Mouse (Mus musculus): ENCODE results near the gene Rora. TPM values are rescaled to one million over a fixed set of nuclear protein-coding genes. Genes with fewer than 3 reads are reported as not detected.

Gene Rora
- total RNA-seq, 2 experiments from 2014 or later = 43.6 to 48.9 TPM

GRCm38 (mm10) chr9:68989885-68990449 is 336.4 kb downstream of the Rora start:
- DNase-seq (ENCODE audit: low spot score in 2 of 2) = no peak

GRCm38 (mm10) chr9:68993881-68994280 is 340.3 kb downstream of the Rora start:
- no peak for DNase-seq (ENCODE audit: low spot score in 2 of 2)

- no peak for DNase-seq (ENCODE audit: low spot score in 2 of 2)
These were observed 345.4 kb downstream of the Rora start for GRCm38 (mm10) chr9:68998961-68999360.

DNA sequence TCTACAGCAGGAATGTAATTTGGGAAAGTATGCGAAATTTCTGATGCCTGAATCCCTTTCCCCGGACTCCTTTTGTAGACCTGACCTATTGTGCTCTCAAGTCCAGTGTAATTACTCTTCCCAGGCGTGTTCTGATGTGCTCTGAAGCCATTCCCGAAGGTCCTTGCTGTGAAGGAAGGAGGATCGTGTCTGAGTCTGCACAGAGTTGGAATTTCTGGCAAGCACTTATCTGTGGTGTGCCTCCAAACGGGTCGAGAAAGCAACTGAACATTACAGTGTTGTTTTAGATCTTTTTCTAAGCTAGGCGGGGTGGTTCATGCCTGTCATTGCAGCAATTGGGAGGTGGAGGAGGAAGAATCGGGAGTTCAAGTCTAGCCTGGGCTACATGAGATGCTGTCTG is 350.9 kb downstream of the Rora start:
- no peak for DNase-seq (ENCODE audit: low spot score in 2 of 2)

DNA sequence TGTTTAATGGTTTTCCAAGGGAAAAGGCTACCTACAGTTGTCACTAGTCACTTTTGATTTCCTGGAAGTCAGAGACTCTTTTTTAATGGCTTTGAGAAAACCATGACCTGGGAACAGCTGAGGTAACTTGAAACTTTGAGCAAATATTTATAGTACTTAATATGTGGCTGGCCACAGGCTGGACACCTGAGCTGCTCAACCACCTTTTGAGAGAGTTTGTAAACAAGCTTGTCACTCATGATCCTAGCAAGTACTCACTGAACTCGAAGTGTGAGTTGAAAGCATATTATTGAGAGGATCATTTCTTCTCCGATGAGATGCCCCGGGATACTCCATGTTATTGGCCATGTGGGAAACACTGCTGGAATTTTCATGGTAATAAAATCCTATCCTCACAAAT is 353.1 kb downstream of the Rora start:
- no peak for DNase-seq (ENCODE audit: low spot score in 2 of 2)

DNA sequence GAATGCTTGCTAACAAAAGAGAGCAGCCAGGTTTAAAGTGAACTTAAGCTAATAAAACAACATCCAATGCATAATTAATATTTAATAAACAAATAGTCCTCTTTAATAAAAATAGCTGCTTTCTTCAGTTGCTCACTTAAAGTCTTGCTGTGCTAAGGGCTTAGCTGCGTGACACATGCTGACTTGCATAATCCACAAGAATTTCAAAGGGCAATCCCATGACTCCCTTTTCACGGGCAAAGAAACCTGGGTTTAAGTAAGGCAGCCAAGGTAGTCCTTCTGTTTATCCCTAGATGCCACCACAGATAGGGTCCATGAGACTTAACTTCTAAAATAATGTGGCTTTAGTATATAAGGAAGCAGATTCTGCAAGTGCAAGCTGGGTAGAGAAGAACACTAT is 355.1 kb downstream of the Rora start:
- DNase-seq (ENCODE audit: low spot score in 2 of 2) = no peak

GRCm38 (mm10) chr9:69010886-69011285 is 357.3 kb downstream of the Rora start:
- DNase-seq (ENCODE audit: low spot score in 2 of 2) = no peak

DNA sequence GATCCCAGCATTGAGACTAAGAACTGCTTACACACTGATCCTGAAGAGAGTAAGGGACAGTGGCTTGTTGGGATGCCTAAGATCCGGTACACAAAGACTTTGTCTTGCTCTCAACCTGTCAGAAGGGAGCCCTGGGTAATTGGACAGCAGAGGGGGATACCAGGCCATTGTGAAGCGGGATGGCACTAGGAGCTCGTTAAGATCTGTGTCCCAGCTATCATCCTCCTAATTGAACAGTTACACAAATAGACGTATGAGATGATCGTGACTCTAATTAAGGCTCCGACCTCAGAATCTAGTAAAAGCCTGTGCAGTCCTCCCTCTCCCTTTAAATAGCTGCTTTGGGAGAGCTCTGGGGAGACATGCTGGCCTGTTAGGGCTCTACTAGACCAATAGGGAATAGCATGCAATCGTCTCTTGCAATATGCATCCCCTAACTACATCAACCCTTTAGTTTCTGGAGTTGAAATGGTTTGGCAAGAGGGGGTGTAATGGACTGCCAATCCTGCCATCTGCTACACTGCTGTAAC is 359.7 kb downstream of the Rora start:
- DNase-seq (ENCODE audit: low spot score in 2 of 2) = no peak

- DNase-seq (ENCODE audit: low spot score in 2 of 2) = no peak
These were observed 360.6 kb downstream of the Rora start for GRCm38 (mm10) chr9:69014203-69014602.

GRCm38 (mm10) chr9:69020381-69020780 is 366.8 kb downstream of the Rora start:
- no peak for DNase-seq (ENCODE audit: low spot score in 2 of 2)

DNA sequence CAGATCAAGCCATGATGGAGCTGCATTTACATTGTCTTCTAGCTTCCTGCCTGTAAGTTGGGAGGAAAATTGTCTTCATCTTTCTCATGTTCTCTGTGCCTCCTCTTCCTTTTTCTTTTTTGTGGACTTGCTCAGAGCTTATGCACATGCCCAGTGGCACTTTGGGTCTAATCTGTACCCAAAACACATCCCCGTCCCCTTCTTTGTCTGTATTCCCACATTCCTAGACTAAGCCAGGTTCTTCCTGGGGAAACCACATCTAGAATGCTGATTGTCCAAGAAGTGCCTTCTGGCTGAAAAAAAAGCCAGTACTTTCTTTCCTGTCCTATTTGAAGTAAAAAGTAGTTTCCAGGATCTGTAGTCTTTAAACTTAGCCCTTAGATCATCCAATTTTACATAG is 367.9 kb downstream of the Rora start:
- DNase-seq (ENCODE audit: low spot score in 2 of 2) = no peak

DNA sequence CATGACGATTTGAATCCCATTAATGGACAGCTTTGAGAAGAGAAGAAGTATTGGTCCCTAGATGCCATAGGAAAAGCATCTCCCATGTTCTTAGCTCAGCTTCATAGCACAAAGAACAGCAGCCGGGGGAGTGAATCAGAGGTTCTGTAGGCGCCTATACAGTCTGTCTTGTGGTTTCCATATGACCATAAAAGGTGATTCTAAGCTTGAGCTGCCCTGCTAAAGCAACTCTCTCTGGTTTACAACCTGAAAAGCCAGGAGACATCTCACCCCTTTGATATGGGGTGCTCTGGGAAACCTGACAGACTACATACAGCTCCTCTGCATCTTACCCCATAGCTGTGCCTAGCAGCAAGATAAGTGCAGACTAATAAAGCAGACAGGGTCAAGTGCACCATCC is 369.7 kb downstream of the Rora start:
- DNase-seq (ENCODE audit: low spot score in 2 of 2) = no peak

GRCm38 (mm10) chr9:69028177-69028576 is 374.6 kb downstream of the Rora start:
- DNase-seq (ENCODE audit: low spot score in 2 of 2) = no peak

- no peak for DNase-seq (ENCODE audit: low spot score in 2 of 2)
These were observed 380.8 kb downstream of the Rora start for GRCm38 (mm10) chr9:69034301-69034871.

DNA sequence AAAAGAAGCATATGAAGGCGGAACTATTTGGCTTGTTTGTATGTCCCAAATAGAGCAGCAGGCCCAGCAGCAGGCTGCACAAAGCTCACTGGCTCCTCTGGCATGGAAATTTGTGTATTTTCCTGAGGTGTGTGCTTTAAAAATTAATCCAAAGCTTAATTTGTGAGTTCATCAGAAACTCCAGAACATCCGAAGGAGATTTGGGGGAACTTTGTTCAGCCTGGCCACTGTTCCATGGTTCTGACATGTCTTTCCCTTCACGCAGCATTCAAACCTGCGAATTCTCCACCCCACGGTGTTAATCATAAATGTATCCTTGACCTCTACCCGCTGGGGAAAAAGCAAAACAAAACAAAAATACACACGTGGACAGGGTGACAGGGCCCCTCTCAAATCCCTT is 381.9 kb downstream of the Rora start:
- no peak for DNase-seq (ENCODE audit: low spot score in 2 of 2)

DNA sequence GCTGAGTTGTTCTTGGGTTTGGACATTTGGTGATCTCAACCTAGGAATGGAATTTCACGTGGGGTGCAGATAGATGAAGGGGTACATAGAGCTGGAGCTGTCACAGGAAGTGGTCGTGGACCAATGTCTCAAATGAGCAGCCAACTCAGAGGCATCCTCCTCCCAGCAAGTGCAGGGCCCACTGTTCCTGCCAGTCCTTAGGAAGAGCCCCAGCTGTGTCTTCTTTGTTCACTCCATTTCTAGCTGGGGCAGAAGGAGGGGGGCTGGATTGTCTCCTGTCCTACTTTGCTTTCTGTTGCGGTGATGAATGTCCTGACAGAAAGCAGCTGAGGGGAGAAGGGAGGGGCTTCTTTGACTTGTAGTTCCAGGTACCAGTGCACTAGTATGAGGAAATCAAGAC is 382.7 kb downstream of the Rora start:
- DNase-seq (ENCODE audit: low spot score in 2 of 2) = no peak

DNA sequence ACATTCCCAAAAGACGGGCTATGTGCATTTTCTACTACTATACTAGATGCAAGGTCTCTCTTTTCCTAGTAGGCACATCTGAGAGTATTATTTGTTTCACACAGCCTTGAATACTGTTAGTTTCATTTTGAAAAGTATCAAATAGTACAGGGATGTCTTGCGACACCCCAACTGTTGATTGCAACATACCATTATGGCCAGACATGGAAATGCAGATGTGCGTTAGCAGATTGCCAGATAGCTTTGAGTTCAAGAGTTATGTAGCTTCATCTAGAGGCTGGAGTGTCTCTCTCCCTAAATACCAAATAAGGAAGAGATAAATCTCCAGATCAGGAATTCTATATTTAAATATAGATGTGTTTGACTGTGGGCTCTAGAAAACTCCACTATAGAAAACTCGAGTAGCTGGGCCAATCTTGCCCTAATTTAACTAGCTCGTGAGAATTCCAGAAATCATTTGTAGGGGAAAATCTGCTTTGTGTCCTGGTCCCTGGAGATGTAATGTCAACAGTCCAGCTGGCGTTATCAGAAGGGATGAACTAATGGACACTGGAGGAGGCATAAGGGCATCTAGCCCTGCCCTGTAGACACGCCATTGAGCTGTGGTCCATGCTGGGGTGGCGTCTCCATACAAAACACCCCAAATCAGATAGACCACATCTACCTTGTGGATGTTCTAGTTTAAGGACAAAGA is 390.5 kb downstream of the Rora start:
- DNase-seq (ENCODE audit: low spot score in 2 of 2) = no peak

- no peak for DNase-seq (ENCODE audit: low spot score in 2 of 2)
These were observed 391.1 kb downstream of the Rora start for GRCm38 (mm10) chr9:69044614-69045133.

DNA sequence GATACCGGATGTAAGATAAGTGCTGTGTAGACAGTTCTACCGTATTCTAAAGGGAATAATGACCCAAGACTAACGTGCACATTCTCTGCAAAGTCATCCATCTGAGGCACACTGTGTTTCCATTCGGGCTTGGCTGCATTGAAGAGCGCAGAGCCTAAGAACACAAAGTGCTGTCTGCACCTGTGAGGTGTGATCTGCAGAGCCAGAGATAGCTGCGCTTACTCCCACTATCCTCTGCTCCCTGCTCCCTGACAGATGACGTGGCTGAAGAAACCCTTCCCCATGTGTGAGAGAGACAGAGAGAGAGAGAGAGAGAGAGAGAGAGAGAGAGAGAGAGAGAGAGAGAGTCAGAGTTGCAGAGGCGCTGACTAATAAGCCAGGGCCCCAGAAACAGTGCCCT is 392.3 kb downstream of the Rora start:
- no peak for DNase-seq (ENCODE audit: low spot score in 2 of 2)

DNA sequence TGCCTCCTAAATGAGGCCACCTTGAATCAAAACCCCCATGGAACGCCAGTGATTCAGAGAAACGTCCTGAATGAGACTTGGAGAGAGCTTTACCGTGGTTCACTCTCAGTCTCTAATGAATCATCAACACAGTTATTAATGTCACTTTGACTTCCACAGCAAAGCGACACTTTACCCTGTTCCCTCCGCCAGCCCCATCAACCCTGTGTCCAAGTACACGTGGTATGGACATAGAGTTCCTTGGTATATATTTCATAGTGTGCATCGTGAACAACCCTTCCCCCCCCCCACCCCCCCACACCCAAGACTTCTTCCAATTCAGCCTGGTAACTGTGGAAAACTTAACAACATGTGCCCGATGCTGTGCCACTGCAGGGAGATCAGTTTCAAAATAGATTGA is 397.3 kb downstream of the Rora start:
- DNase-seq (ENCODE audit: low spot score in 2 of 2) = no peak

GRCm38 (mm10) chr9:69051890-69052289 is 398.3 kb downstream of the Rora start:
- no peak for DNase-seq (ENCODE audit: low spot score in 2 of 2)

DNA sequence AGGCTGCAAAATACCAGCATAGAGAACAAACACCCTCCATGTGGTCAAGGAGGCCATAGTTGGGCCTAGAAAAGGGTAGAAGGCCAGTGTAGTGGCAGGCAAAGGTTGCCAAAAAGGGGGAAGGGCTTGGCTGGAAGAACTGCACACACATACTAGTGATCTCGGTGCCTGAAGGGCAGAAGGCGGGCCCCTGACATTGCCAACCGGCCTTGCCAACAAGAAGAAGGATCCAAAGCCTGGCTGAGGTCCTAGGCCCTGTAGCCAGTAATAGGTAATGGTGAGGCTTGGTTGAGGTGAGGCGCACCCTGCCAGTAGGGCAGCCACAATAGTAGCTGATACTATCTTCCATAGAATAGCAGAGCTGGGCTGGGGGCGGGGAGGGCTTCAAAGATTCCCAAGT is 401.7 kb downstream of the Rora start:
- no peak for DNase-seq (ENCODE audit: low spot score in 2 of 2)

Measured in gastrocnemius, postnatal 4 days (tissue).